Mouse (Mus musculus): ENCODE measurements at regions not wholly inside any gene's neighbourhood (a gene's known extent, or its start where the extent isn't known, plus 50 kb on each side); places are given as distances from the start of the nearest gene placed in this dataset.

- peak in 1 of 2 experiments; percentile 28 for DNase-seq (ENCODE audit: low spot score in 2 of 2)
- intact Hi-C loops (cut with DNase I): no loop called here
Observed at GRCm38 (mm10) chr11:21478191-21478590, 93.8 kb upstream of the Wdpcp start.

- no peak for DNase-seq (ENCODE audit: low spot score in 2 of 2)
- intact Hi-C loops (cut with DNase I): no loop called here
Observed at GRCm38 (mm10) chr11:21470711-21471110, 99.7 kb upstream of the Ugp2 start.

- no peak for DNase-seq (ENCODE audit: low spot score in 2 of 2)
- intact Hi-C loops (cut with DNase I): no loop called here
Observed at GRCm38 (mm10) chr11:21468465-21468864, 97.5 kb upstream of the Ugp2 start.

- intact Hi-C loops (cut with DNase I): no loop called here
- no peak for DNase-seq (ENCODE audit: low spot score in 2 of 2)
Observed at GRCm38 (mm10) chr11:21460011-21460410, 89.0 kb upstream of the Ugp2 start.

GRCm38 (mm10) chr11:21453308-21454106, 82.5 kb upstream of the Ugp2 start:
- DNase-seq (ENCODE audit: low spot score in 2 of 2): no peak
- intact Hi-C loops (cut with DNase I): loop anchor here (10.0 kb wide), 3 partner anchors 99 to 659 kb away; no protein-coding TSS in a partner anchor

- DNase-seq (ENCODE audit: low spot score in 2 of 2): no peak
Observed at GRCm38 (mm10) chr11:21433726-21434125, 62.7 kb upstream of the Ugp2 start.

GRCm38 (mm10) chr11:21430021-21430420, 59.0 kb upstream of the Ugp2 start:
- DNase-seq (ENCODE audit: low spot score in 2 of 2): no peak
- intact Hi-C loops (cut with DNase I): no loop called here

More at GRCm38 (mm10) chr11:21433726-21434125, 62.7 kb upstream of the Ugp2 start:
- intact Hi-C loops (cut with DNase I): no loop called here

GRCm38 (mm10) chr11:21428749-21429148, 57.7 kb upstream of the Ugp2 start:
- intact Hi-C loops (cut with DNase I): loop anchor here (1.0 kb wide), 1 partner anchor 8 kb away; no protein-coding TSS in a partner anchor
- DNase-seq (ENCODE audit: low spot score in 2 of 2): no peak

- DNase-seq (ENCODE audit: low spot score in 2 of 2): no peak
- intact Hi-C loops (cut with DNase I): loop anchor here (1.0 kb wide), 1 partner anchor 8 kb away; no protein-coding TSS in a partner anchor
Observed at GRCm38 (mm10) chr11:21428013-21428317, 57.0 kb upstream of the Ugp2 start.

- intact Hi-C loops (cut with DNase I): loop anchor here (1.0 kb wide), 1 partner anchor 7 kb away; no protein-coding TSS in a partner anchor
Observed at GRCm38 (mm10) chr11:21427291-21428012, 56.5 kb upstream of the Ugp2 start.

GRCm38 (mm10) chr11:21425480-21426101, 54.6 kb upstream of the Ugp2 start:
- no peak for DNase-seq (ENCODE audit: low spot score in 2 of 2)
- intact Hi-C loops (cut with DNase I): no loop called here

More at GRCm38 (mm10) chr11:21427291-21428012, 56.5 kb upstream of the Ugp2 start:
- no peak for DNase-seq (ENCODE audit: low spot score in 2 of 2)

- intact Hi-C loops (cut with DNase I): no loop called here
- no peak for DNase-seq (ENCODE audit: low spot score in 2 of 2)
Observed at GRCm38 (mm10) chr11:21424345-21424744, 53.3 kb upstream of the Ugp2 start.

- no peak for DNase-seq (ENCODE audit: low spot score in 2 of 2)
- intact Hi-C loops (cut with DNase I): no loop called here
Observed at GRCm38 (mm10) chr11:21422281-21422878, 51.4 kb upstream of the Ugp2 start.
